Mouse (Mus musculus): ENCODE results near the gene Slc35c2. TPM values are rescaled to one million over a fixed set of nuclear protein-coding genes. Genes with fewer than 3 reads are reported as not detected.

Gene Slc35c2
- polyA plus RNA-seq, 2 experiments: 51.1 to 54.2 TPM

GRCm38 (mm10) chr2:165275824-165276223 is 11.8 kb downstream of the Slc35c2 start:
- peaks cover 30% of the 10 kb centered on the region for H3K36me3 ChIP-seq (ENCODE audit: control insufficient read depth, insufficient read depth, low read length)
- no peak overlapping the region for H3K4me3 ChIP-seq (replicated peaks; ENCODE audit: low read length)
- no peak overlapping the region for H3K27ac ChIP-seq (replicated peaks; ENCODE audit: low read depth, low read length)
- 0 out of 2 replicates have a peak overlapping the region, but pooled peaks have one; percentile 4 for H3K9ac ChIP-seq (ENCODE audit: low read depth, low read length, severe bottlenecking)
- no peaks in the 10 kb centered on the region for H3K9me3 ChIP-seq (ENCODE audit: control insufficient read depth, low read length)
- no peak for TF ChIP-seq POLR2A (IDR thresholded peaks at IDR 0.05; ENCODE audit: borderline replicate concordance, extremely low read depth, insufficient read depth, insufficient read length)
- DNase-seq (ENCODE audit: low spot score): peak; percentile 25
- H3K27me3 ChIP-seq (ENCODE audit: control insufficient read depth, insufficient read depth, low read length): no peaks in the 10 kb centered on the region
- H3K4me2 ChIP-seq (replicated peaks; ENCODE audit: low read depth, low read length, severe bottlenecking): no peak overlapping the region
- peak; percentile 60 for ATAC-seq (ENCODE audit: low FRiP score, low read depth)
- H3K4me1 ChIP-seq (ENCODE audit: control insufficient read depth, insufficient read depth, low read length): 0 out of 2 replicates have a peak, but pooled peaks cover 4% of the 10 kb centered on the region
- 12% methylated on average over 8 of the region's 8 CpGs for WGBS

GRCm38 (mm10) chr2:165275124-165275640 is 12.5 kb downstream of the Slc35c2 start:
- Histone ChIP-seq H3K9me3 (ENCODE audit: control insufficient read depth, low read length) (no peaks in the 10 kb centered on the region), H3K4me2 (replicated peaks; ENCODE audit: low read depth, low read length, severe bottlenecking) (no peak overlapping the region), H3K27me3 (ENCODE audit: control insufficient read depth, insufficient read depth, low read length) (no peaks in the 10 kb centered on the region), H3K27ac (replicated peaks; ENCODE audit: low read depth, low read length) (no peak overlapping the region), H3K4me1 (ENCODE audit: control insufficient read depth, insufficient read depth, low read length) (0 out of 2 replicates have a peak, but pooled peaks cover 4% of the 10 kb centered on the region), H3K9ac (ENCODE audit: low read depth, low read length, severe bottlenecking) (no peak overlapping the region), H3K4me3 (replicated peaks; ENCODE audit: low read length) (no peak overlapping the region), H3K36me3 (ENCODE audit: control insufficient read depth, insufficient read depth, low read length) (peaks cover 23% of the 10 kb centered on the region)
- peak; percentile 36; the same call in 1 of the 2 replicates for ATAC-seq (ENCODE audit: low FRiP score, low read depth)
- TF ChIP-seq POLR2A (IDR thresholded peaks at IDR 0.05; ENCODE audit: borderline replicate concordance, extremely low read depth, insufficient read depth, insufficient read length): no peak
- 29% methylated on average over 7 of the region's 8 CpGs for WGBS
- no peak for DNase-seq (ENCODE audit: low spot score)

GRCm38 (mm10) chr2:165273589-165273988 is 14.1 kb downstream of the Slc35c2 start:
- no peak for ATAC-seq (ENCODE audit: low FRiP score, low read depth)
- 34% methylated on average over 4 of the region's 4 CpGs for WGBS

GRCm38 (mm10) chr2:165271326-165271725 is 16.3 kb downstream of the Slc35c2 start:
- Histone ChIP-seq H3K27ac (replicated peaks; ENCODE audit: low read depth, low read length) (no peak overlapping the region), H3K4me1 (ENCODE audit: control insufficient read depth, insufficient read depth, low read length) (0 out of 2 replicates have a peak, but pooled peaks cover 4% of the 10 kb centered on the region), H3K36me3 (ENCODE audit: control insufficient read depth, insufficient read depth, low read length) (0 out of 2 replicates have a peak, but pooled peaks cover under 1% of the 10 kb centered on the region), H3K9ac (ENCODE audit: low read depth, low read length, severe bottlenecking) (no peak overlapping the region), H3K4me3 (replicated peaks; ENCODE audit: low read length) (no peak overlapping the region), H3K27me3 (ENCODE audit: control insufficient read depth, insufficient read depth, low read length) (0 out of 2 replicates have a peak, but pooled peaks cover 4% of the 10 kb centered on the region), H3K9me3 (ENCODE audit: control insufficient read depth, low read length) (no peaks in the 10 kb centered on the region), H3K4me2 (replicated peaks; ENCODE audit: low read depth, low read length, severe bottlenecking) (no peak overlapping the region)
- 6% methylated on average over 8 of the region's 8 CpGs for WGBS
- TF ChIP-seq POLR2A (IDR thresholded peaks at IDR 0.05; ENCODE audit: borderline replicate concordance, extremely low read depth, insufficient read depth, insufficient read length): no peak
- no peak for ATAC-seq (ENCODE audit: low FRiP score, low read depth)
- DNase-seq (ENCODE audit: low spot score): no peak

More at GRCm38 (mm10) chr2:165273589-165273988, 14.1 kb downstream of the Slc35c2 start:
- H3K36me3 ChIP-seq (ENCODE audit: control insufficient read depth, insufficient read depth, low read length): peaks cover 16% of the 10 kb centered on the region
- no peak for TF ChIP-seq POLR2A (IDR thresholded peaks at IDR 0.05; ENCODE audit: borderline replicate concordance, extremely low read depth, insufficient read depth, insufficient read length)
- H3K9me3 ChIP-seq (ENCODE audit: control insufficient read depth, low read length): no peaks in the 10 kb centered on the region
- no peak overlapping the region for H3K9ac ChIP-seq (ENCODE audit: low read depth, low read length, severe bottlenecking)
- DNase-seq (ENCODE audit: low spot score): no peak
- 0 out of 2 replicates have a peak, but pooled peaks cover 4% of the 10 kb centered on the region for H3K4me1 ChIP-seq (ENCODE audit: control insufficient read depth, insufficient read depth, low read length)
- no peak overlapping the region for H3K27ac ChIP-seq (replicated peaks; ENCODE audit: low read depth, low read length)
- H3K4me2 ChIP-seq (replicated peaks; ENCODE audit: low read depth, low read length, severe bottlenecking): no peak overlapping the region
- H3K4me3 ChIP-seq (replicated peaks; ENCODE audit: low read length): no peak overlapping the region
- H3K27me3 ChIP-seq (ENCODE audit: control insufficient read depth, insufficient read depth, low read length): no peaks in the 10 kb centered on the region

- Histone ChIP-seq H3K4me1 (ENCODE audit: control insufficient read depth, insufficient read depth, low read length) (0 out of 2 replicates have a peak, but pooled peaks cover 2% of the 10 kb centered on the region), H3K27me3 (ENCODE audit: control insufficient read depth, insufficient read depth, low read length) (0 out of 2 replicates have a peak, but pooled peaks cover 4% of the 10 kb centered on the region), H3K9me3 (ENCODE audit: control insufficient read depth, low read length) (no peaks in the 10 kb centered on the region), H3K4me3 (replicated peaks; ENCODE audit: low read length) (no peak overlapping the region), H3K9ac (ENCODE audit: low read depth, low read length, severe bottlenecking) (no peak overlapping the region), H3K36me3 (ENCODE audit: control insufficient read depth, insufficient read depth, low read length) (no peaks in the 10 kb centered on the region), H3K27ac (replicated peaks; ENCODE audit: low read depth, low read length) (no peak overlapping the region), H3K4me2 (replicated peaks; ENCODE audit: low read depth, low read length, severe bottlenecking) (no peak overlapping the region)
- no peak for TF ChIP-seq POLR2A (IDR thresholded peaks at IDR 0.05; ENCODE audit: borderline replicate concordance, extremely low read depth, insufficient read depth, insufficient read length)
- DNase-seq (ENCODE audit: low spot score): no peak
- WGBS: 47% methylated on average over 7 of the region's 7 CpGs
- no peak for ATAC-seq (ENCODE audit: low FRiP score, low read depth)
These were observed 16.8 kb downstream of the Slc35c2 start for GRCm38 (mm10) chr2:165270858-165271257.
